ENCODE assay signal across 8 mouse cellular contexts in genomic region chr11:88998974-88999722, GRCm38 (mm10). TPM values are rescaled to one million over a fixed set of nuclear protein-coding genes. Genes with fewer than 3 reads are reported as not detected.
DNase-seq lines count a peak whose midpoint lies in the region; ATAC-seq and TF ChIP-seq lines count a peak whose summit lies in the region.

Gene Trim25 (plus strand): TSS chr11:88999376.

- peaks cover 2% of the 10 kb centered on the region for H3K4me1 ChIP-seq in intestine, postnatal 0 days (replicated peaks; ENCODE audit: control insufficient read depth, insufficient read depth, low read length)
- H3K4me1 ChIP-seq in limb, embryonic 12.5 days (replicated peaks): 0 out of 2 replicates have a peak, but pooled peaks cover 3% of the 10 kb centered on the region
- peaks cover 7% of the 10 kb centered on the region for H3K4me1 ChIP-seq in midbrain, embryonic 13.5 days (replicated peaks)

- H3K9me3 ChIP-seq in intestine, postnatal 0 days (ENCODE audit: control insufficient read depth): no peaks in the 10 kb centered on the region
- H3K9me3 ChIP-seq in limb, embryonic 12.5 days: no peaks in the 10 kb centered on the region
- no peaks in the 10 kb centered on the region for H3K9me3 ChIP-seq in midbrain, embryonic 13.5 days

- TF ChIP-seq CTCF in intestine, postnatal 0 days (IDR thresholded peaks at IDR 0.05; ENCODE audit: low read depth): peak; percentile 61

- H3K4me2 ChIP-seq in intestine, postnatal 0 days (replicated peaks; ENCODE audit: low read depth): peak within 1 kb of the TSS; percentile 79
- peak within 1 kb of the TSS; percentile 64 for H3K4me2 ChIP-seq in limb, embryonic 12.5 days
- H3K4me2 ChIP-seq in midbrain, embryonic 13.5 days (replicated peaks): peak within 1 kb of the TSS; percentile 52

- peak; percentile 87 for ATAC-seq in granulocyte monocyte progenitor cell, adult 5-6 weeks (replicated peaks; ENCODE audit: poor library complexity, severe bottlenecking)
- peak; percentile 90 for ATAC-seq in intestine, postnatal 0 days
- peak; percentile 75 for ATAC-seq in limb, embryonic 12.5 days (ENCODE audit: insufficient number of reproducible peaks, insufficient read depth, low FRiP score, low TSS enrichment, low read depth)
- no peak for ATAC-seq in midbrain, embryonic 13.5 days

- peak within 1 kb of the TSS; percentile 85 for H3K4me3 ChIP-seq in intestine, postnatal 0 days (ENCODE audit: low read depth, low read length)
- peak within 1 kb of the TSS; percentile 48 for H3K4me3 ChIP-seq in limb, embryonic 12.5 days (replicated peaks)
- peak within 1 kb of the TSS; percentile 40 for H3K4me3 ChIP-seq in midbrain, embryonic 13.5 days (replicated peaks)

- WGBS in intestine, postnatal 0 days: 2% methylated on average over 48 of the region's 48 CpGs
- under 1% methylated on average over 48 of the region's 48 CpGs for WGBS in limb, embryonic 12.5 days
- WGBS in midbrain, embryonic 13.5 days: 3% methylated on average over 48 of the region's 48 CpGs

- peak within 1 kb of the TSS; percentile 92 for H3K27ac ChIP-seq in intestine, postnatal 0 days (ENCODE audit: low read depth, low read length)
- H3K27ac ChIP-seq in limb, embryonic 12.5 days: no peak within 1 kb of the TSS
- H3K27ac ChIP-seq in midbrain, embryonic 13.5 days: no peak within 1 kb of the TSS

- H3K9ac ChIP-seq in intestine, postnatal 0 days (ENCODE audit: low read depth, low read length): peak within 1 kb of the TSS; percentile 85
- H3K9ac ChIP-seq in limb, embryonic 12.5 days (replicated peaks): peak within 1 kb of the TSS; percentile 47; the same call in 1 of the 2 replicates
- H3K9ac ChIP-seq in midbrain, embryonic 13.5 days (replicated peaks): peak within 1 kb of the TSS; percentile 52

- no peaks in the 10 kb centered on the region for H3K27me3 ChIP-seq in intestine, postnatal 0 days (replicated peaks; ENCODE audit: control insufficient read depth, insufficient read depth, low read length)
- peaks cover 34% of the 10 kb centered on the region for H3K27me3 ChIP-seq in limb, embryonic 12.5 days
- H3K27me3 ChIP-seq in midbrain, embryonic 13.5 days: peaks cover 27% of the 10 kb centered on the region

- 0 out of 2 replicates have a peak, but pooled peaks cover 4% of the 10 kb centered on the region for H3K36me3 ChIP-seq in intestine, postnatal 0 days (ENCODE audit: control insufficient read depth, insufficient read depth)
- no peaks in the 10 kb centered on the region for H3K36me3 ChIP-seq in limb, embryonic 12.5 days
- H3K36me3 ChIP-seq in midbrain, embryonic 13.5 days: no peaks in the 10 kb centered on the region

- peak; percentile 90 for DNase-seq in WW6 (ENCODE audit: low read depth, low spot score)
- DNase-seq in embryo, embryonic 11.5 days (ENCODE audit: low read depth, low spot score): peak; percentile 71
- DNase-seq in skeletal muscle tissue, adult 2 months (ENCODE audit: low read depth, low spot score): peak; percentile 93
- DNase-seq in yolk sac, embryonic 10.5 days (ENCODE audit: low spot score): peak; percentile 91

RNA-seq across cellular contexts. Expression of gene Trim25, which starts in this region (rescaled TPM):
- 26.9 and 32.2 TPM in 2 replicates for total RNA-seq in granulocyte monocyte progenitor cell, adult 5-6 weeks (2014; fragmentation: Nextera tagmentation)
- 14.0 and 18.4 TPM in 2 replicates for total RNA-seq in granulocyte monocyte progenitor cell, adult 5-6 weeks (2017)
- polyA plus RNA-seq in intestine, postnatal 0 days (2015; fragmentation: Nextera tagmentation; extraction: Ambion mirVana): 24.2 and 26.2 TPM in 2 replicates
- 4.4 and 4.8 TPM in 2 replicates for polyA plus RNA-seq in limb, embryonic 12.5 days (2016; fragmentation: Nextera tagmentation; extraction: Ambion mirVana)
- polyA plus RNA-seq in midbrain, embryonic 13.5 days (2015; fragmentation: Nextera tagmentation; extraction: Ambion mirVana): 3.4 and 3.5 TPM in 2 replicates
